Mouse (Mus musculus): ENCODE measurements at regions not wholly inside any gene's neighbourhood (a gene's known extent, or its start where the extent isn't known, plus 50 kb on each side); places are given as distances from the start of the nearest gene placed in this dataset.

GRCm38 (mm10) chr12:29118336-29118735 is 366.7 kb downstream of the Eipr1 start:
- no peak for DNase-seq (ENCODE audit: low spot score in 2 of 2)

GRCm38 (mm10) chr12:29121159-29121558 is 369.6 kb downstream of the Eipr1 start:
- DNase-seq (ENCODE audit: low spot score in 2 of 2) = no peak

- DNase-seq (ENCODE audit: low spot score in 2 of 2) = no peak
Measured at GRCm38 (mm10) chr12:29122931-29123330, 371.3 kb downstream of the Eipr1 start.

GRCm38 (mm10) chr12:29124079-29124668 is 372.6 kb downstream of the Eipr1 start:
- peak in 1 of 2 experiments; percentile 17 for DNase-seq (ENCODE audit: low spot score in 2 of 2)

- peak; percentile 57 to 63 for DNase-seq (ENCODE audit: low spot score in 2 of 2)
Measured at GRCm38 (mm10) chr12:29128844-29129243, 377.2 kb downstream of the Eipr1 start.

- DNase-seq (ENCODE audit: low spot score in 2 of 2) = no peak
Measured at GRCm38 (mm10) chr12:29129331-29129730, 377.7 kb downstream of the Eipr1 start.

GRCm38 (mm10) chr12:29134326-29134725 is 382.7 kb downstream of the Eipr1 start:
- no peak for DNase-seq (ENCODE audit: low spot score in 2 of 2)

- DNase-seq (ENCODE audit: low spot score in 2 of 2) = peak; percentile 65 to 66
Measured at GRCm38 (mm10) chr12:29136850-29137268, 385.3 kb downstream of the Eipr1 start.

- peak in 1 of 2 experiments; percentile 25 for DNase-seq (ENCODE audit: low spot score in 2 of 2)
Measured at GRCm38 (mm10) chr12:29137455-29137854, 385.9 kb downstream of the Eipr1 start.

GRCm38 (mm10) chr12:29140576-29140975 is 387.6 kb upstream of the Myt1l start:
- DNase-seq (ENCODE audit: low spot score in 2 of 2) = no peak

- peak; percentile 76 to 82 for DNase-seq (ENCODE audit: low spot score in 2 of 2)
Measured at GRCm38 (mm10) chr12:29141132-29141531, 387.1 kb upstream of the Myt1l start.

GRCm38 (mm10) chr12:29141855-29142254 is 386.3 kb upstream of the Myt1l start:
- peak in 1 of 2 experiments; percentile 28 for DNase-seq (ENCODE audit: low spot score in 2 of 2)

- peak; percentile 84 to 85 for DNase-seq (ENCODE audit: low spot score in 2 of 2)
Measured at GRCm38 (mm10) chr12:29143297-29143696, 384.9 kb upstream of the Myt1l start.

GRCm38 (mm10) chr12:29160920-29161319 is 367.3 kb upstream of the Myt1l start:
- no peak for DNase-seq (ENCODE audit: low spot score in 2 of 2)

- DNase-seq (ENCODE audit: low spot score in 2 of 2) = no peak
Measured at GRCm38 (mm10) chr12:29161546-29161945, 366.6 kb upstream of the Myt1l start.

GRCm38 (mm10) chr12:29164701-29165100 is 363.5 kb upstream of the Myt1l start:
- DNase-seq (ENCODE audit: low spot score in 2 of 2) = no peak

- no peak for DNase-seq (ENCODE audit: low spot score in 2 of 2)
Measured at GRCm38 (mm10) chr12:29166316-29166715, 361.9 kb upstream of the Myt1l start.

GRCm38 (mm10) chr12:29167922-29168321 is 360.3 kb upstream of the Myt1l start:
- no peak for DNase-seq (ENCODE audit: low spot score in 2 of 2)

GRCm38 (mm10) chr12:29175698-29176440 is 352.3 kb upstream of the Myt1l start:
- DNase-seq (ENCODE audit: low spot score in 2 of 2) = no peak

GRCm38 (mm10) chr12:29177145-29177544 is 351.0 kb upstream of the Myt1l start:
- DNase-seq (ENCODE audit: low spot score in 2 of 2) = peak in 1 of 2 experiments; percentile 9

GRCm38 (mm10) chr12:29178168-29178895 is 349.9 kb upstream of the Myt1l start:
- DNase-seq (ENCODE audit: low spot score in 2 of 2) = no peak

GRCm38 (mm10) chr12:29179405-29179804 is 348.8 kb upstream of the Myt1l start:
- DNase-seq (ENCODE audit: low spot score in 2 of 2) = no peak

- no peak for DNase-seq (ENCODE audit: low spot score in 2 of 2)
Measured at GRCm38 (mm10) chr12:29180576-29180975, 347.6 kb upstream of the Myt1l start.

Data from right cerebral cortex, adult 2 months (tissue).